Comparison of ENCODE assay signal across 34 mouse cellular contexts in genomic region chr1:150147272-150147671, GRCm38 (mm10). TPM values are rescaled to one million over a fixed set of nuclear protein-coding genes. Genes with fewer than 3 reads are reported as not detected.
"Had no signal": no experiment of that assay in that cellular context is flagged by ENCODE, and none has a peak within 500 bp of the region (broad histone marks: within the 10 kb centered on the region; RNA-seq: fewer than 3 reads in every experiment).

No protein-coding gene starts in this region.

- H3K9me3 ChIP-seq: heart, embryonic 12.5 days; heart, embryonic 13.5 days; heart, embryonic 15.5 days; hindbrain, embryonic 10.5 days; hindbrain, embryonic 12.5 days; hindbrain, embryonic 13.5 days; hindbrain, embryonic 15.5 days; intestine, embryonic 15.5 days; kidney, embryonic 15.5 days had no signal

- H3K27me3 ChIP-seq: heart, embryonic 12.5 days; heart, embryonic 13.5 days; heart, embryonic 15.5 days; hindbrain, embryonic 12.5 days; hindbrain, embryonic 13.5 days; hindbrain, embryonic 15.5 days; intestine, embryonic 15.5 days; kidney, embryonic 15.5 days had no signal

- H3K27ac ChIP-seq: heart, embryonic 13.5 days; heart, embryonic 15.5 days; hindbrain, embryonic 10.5 days; hindbrain, embryonic 12.5 days; hindbrain, embryonic 13.5 days; hindbrain, embryonic 14.5 days; hindbrain, embryonic 15.5 days; hindbrain, postnatal 0 days; intestine, embryonic 15.5 days; kidney, embryonic 15.5 days; kidney, postnatal 0 days; layer of hippocampus, adult 2 months; left cerebral cortex, adult 2 months had no signal

- ATAC-seq: hindbrain, embryonic 16.5 days; hindbrain, postnatal 0 days; inflammation-experienced regulatory T-cells, adult 6 months; intestine, embryonic 15.5 days; intestine, embryonic 16.5 days; intestine, postnatal 0 days had no signal

- H3K4me3 ChIP-seq: heart, embryonic 12.5 days; heart, embryonic 13.5 days; heart, embryonic 15.5 days; hindbrain, embryonic 10.5 days; hindbrain, embryonic 12.5 days; hindbrain, embryonic 13.5 days; hindbrain, embryonic 15.5 days; intestine, embryonic 15.5 days; kidney, embryonic 15.5 days; layer of hippocampus, adult 2 months; left cerebral cortex, adult 2 months had no signal

- H3K4me2 ChIP-seq: heart, embryonic 12.5 days; heart, embryonic 13.5 days; heart, embryonic 15.5 days; hindbrain, embryonic 12.5 days; hindbrain, embryonic 13.5 days; hindbrain, embryonic 14.5 days; hindbrain, embryonic 15.5 days; intestine, embryonic 15.5 days; kidney, embryonic 15.5 days had no signal

- H3K4me1 ChIP-seq: heart, embryonic 12.5 days; heart, embryonic 13.5 days; heart, embryonic 15.5 days; hindbrain, embryonic 10.5 days; hindbrain, embryonic 12.5 days; hindbrain, embryonic 13.5 days; hindbrain, embryonic 15.5 days; intestine, embryonic 15.5 days; kidney, embryonic 15.5 days had no signal

- DNase-seq: heart, postnatal 10 days; heart, postnatal 14 days; heart, postnatal 36 days; heart, postnatal 4 days; kidney, adult 11 months; kidney, adult 18-20 months; kidney, adult 2 months; kidney, adult 8-10 months; kidney, adult 9 months; kidney, postnatal 10 days; kidney, postnatal 14 days; kidney, postnatal 25 days; kidney, postnatal 36 days; kidney, postnatal 4 days; layer of hippocampus, adult 9-11 months; layer of hippocampus, postnatal 36 days had no signal

- H3K36me3 ChIP-seq: heart, embryonic 12.5 days; heart, embryonic 13.5 days; heart, embryonic 15.5 days; hindbrain, embryonic 10.5 days; hindbrain, embryonic 12.5 days; hindbrain, embryonic 13.5 days; hindbrain, embryonic 15.5 days; intestine, embryonic 15.5 days; kidney, embryonic 15.5 days had no signal

- H3K9ac ChIP-seq: heart, embryonic 12.5 days; heart, embryonic 13.5 days; heart, embryonic 15.5 days; hindbrain, embryonic 12.5 days; hindbrain, embryonic 13.5 days; hindbrain, embryonic 14.5 days; hindbrain, embryonic 15.5 days; intestine, embryonic 15.5 days; kidney, embryonic 15.5 days had no signal

RNA-seq across cellular contexts. Expression of gene Ptgs2, which starts 47.4 kb away (rescaled TPM):
- polyA plus RNA-seq: inflammation-experienced regulatory T-cells, adult 6 months had no signal
